In genomic region chr8:83909311-83909710, GRCm38 (mm10) we compare ENCODE assay signal across 16 mouse cellular contexts. TPM values are rescaled to one million over a fixed set of nuclear protein-coding genes. Genes with fewer than 3 reads are reported as not detected.
DNase-seq lines count a peak whose midpoint lies in the region; ATAC-seq and TF ChIP-seq lines count a peak whose summit lies in the region.
"Had no signal": no experiment of that assay in that cellular context is flagged by ENCODE, and none has a peak within 500 bp of the region (broad histone marks: within the 10 kb centered on the region; RNA-seq: fewer than 3 reads in every experiment).

No protein-coding gene starts in this region.

- no peaks in the 10 kb centered on the region for H3K36me3 ChIP-seq in lung, embryonic 16.5 days (ENCODE audit: control insufficient read depth, insufficient read depth, low read length)
- H3K36me3 ChIP-seq in embryonic facial prominence, embryonic 13.5 days = peaks cover 25% of the 10 kb centered on the region
- no peaks in the 10 kb centered on the region for H3K36me3 ChIP-seq in hindbrain, postnatal 0 days (ENCODE audit: insufficient read depth, low read length)
- no peaks in the 10 kb centered on the region for H3K36me3 ChIP-seq in intestine, embryonic 15.5 days
- H3K36me3 ChIP-seq: lung, embryonic 15.5 days had no signal

- H3K9ac ChIP-seq in lung, embryonic 16.5 days (ENCODE audit: low read length) = no peak overlapping the region
- 0 out of 2 replicates have a peak overlapping the region, but pooled peaks have one; percentile 27 for H3K9ac ChIP-seq in embryonic facial prominence, embryonic 13.5 days
- 0 out of 2 replicates have a peak overlapping the region, but pooled peaks have one; percentile 13 for H3K9ac ChIP-seq in hindbrain, postnatal 0 days (replicated peaks; ENCODE audit: low read length)
- no peak overlapping the region for H3K9ac ChIP-seq in intestine, embryonic 15.5 days
- H3K9ac ChIP-seq: limb, embryonic 13.5 days; lung, embryonic 15.5 days had no signal

- WGBS in lung, embryonic 16.5 days = 41% methylated on average over 8 of the region's 8 CpGs
- 52% methylated on average over 8 of the region's 8 CpGs for WGBS in embryonic facial prominence, embryonic 13.5 days
- 44% methylated on average over 8 of the region's 8 CpGs for WGBS in hindbrain, postnatal 0 days
- WGBS in intestine, embryonic 15.5 days = 48% methylated on average over 8 of the region's 8 CpGs

- H3K9me3 ChIP-seq in lung, embryonic 16.5 days (ENCODE audit: control insufficient read depth, low read length) = no peaks in the 10 kb centered on the region
- H3K9me3 ChIP-seq in embryonic facial prominence, embryonic 13.5 days = no peaks in the 10 kb centered on the region
- no peaks in the 10 kb centered on the region for H3K9me3 ChIP-seq in hindbrain, postnatal 0 days (ENCODE audit: low read length)
- no peaks in the 10 kb centered on the region for H3K9me3 ChIP-seq in intestine, embryonic 15.5 days
- H3K9me3 ChIP-seq: limb, embryonic 13.5 days; lung, embryonic 15.5 days had no signal

- H3K4me1 ChIP-seq in lung, embryonic 16.5 days (replicated peaks; ENCODE audit: control insufficient read depth, insufficient read depth, low read length) = peaks cover 48% of the 10 kb centered on the region
- H3K4me1 ChIP-seq in embryonic facial prominence, embryonic 13.5 days = peaks cover 60% of the 10 kb centered on the region
- peaks cover 4% of the 10 kb centered on the region; the same call in 1 of the 2 replicates for H3K4me1 ChIP-seq in hindbrain, postnatal 0 days (ENCODE audit: insufficient read depth, low read length)
- peaks cover 21% of the 10 kb centered on the region for H3K4me1 ChIP-seq in intestine, embryonic 15.5 days (replicated peaks)

- H3K4me3 ChIP-seq in lung, embryonic 16.5 days (ENCODE audit: low read length) = no peak overlapping the region
- no peak overlapping the region for H3K4me3 ChIP-seq in embryonic facial prominence, embryonic 13.5 days
- H3K4me3 ChIP-seq in hindbrain, postnatal 0 days (ENCODE audit: low read length) = no peak overlapping the region
- no peak overlapping the region for H3K4me3 ChIP-seq in intestine, embryonic 15.5 days (replicated peaks)
- H3K4me3 ChIP-seq: gastrocnemius, adult 2 months; limb, embryonic 13.5 days; lung, embryonic 15.5 days; myocyte had no signal

- no peak overlapping the region for H3K4me2 ChIP-seq in lung, embryonic 16.5 days (ENCODE audit: low read depth, low read length)
- no peak overlapping the region for H3K4me2 ChIP-seq in embryonic facial prominence, embryonic 13.5 days
- H3K4me2 ChIP-seq in hindbrain, postnatal 0 days (ENCODE audit: low read depth, low read length) = no peak overlapping the region
- H3K4me2 ChIP-seq in intestine, embryonic 15.5 days (replicated peaks) = no peak overlapping the region
- H3K4me2 ChIP-seq: limb, embryonic 13.5 days; lung, embryonic 15.5 days had no signal

- no peak for TF ChIP-seq CTCF in hindbrain, postnatal 0 days (IDR thresholded peaks at IDR 0.05; ENCODE audit: low read depth)

- H3K27me3 ChIP-seq in lung, embryonic 16.5 days (ENCODE audit: control insufficient read depth, insufficient read depth, low read depth, low read length) = no peaks in the 10 kb centered on the region
- H3K27me3 ChIP-seq in embryonic facial prominence, embryonic 13.5 days = no peaks in the 10 kb centered on the region
- no peaks in the 10 kb centered on the region for H3K27me3 ChIP-seq in hindbrain, postnatal 0 days (ENCODE audit: insufficient read depth, low read length)
- H3K27me3 ChIP-seq in intestine, embryonic 15.5 days (replicated peaks) = no peaks in the 10 kb centered on the region
- H3K27me3 ChIP-seq: limb, embryonic 13.5 days; lung, embryonic 15.5 days had no signal

- H3K27ac ChIP-seq in lung, embryonic 16.5 days (ENCODE audit: low read length) = no peak overlapping the region
- no peak overlapping the region for H3K27ac ChIP-seq in embryonic facial prominence, embryonic 13.5 days
- no peak overlapping the region for H3K27ac ChIP-seq in hindbrain, postnatal 0 days
- no peak overlapping the region for H3K27ac ChIP-seq in intestine, embryonic 15.5 days
- H3K27ac ChIP-seq: gastrocnemius, adult 2 months; limb, embryonic 13.5 days; lung, embryonic 15.5 days had no signal

- DNase-seq in frontal cortex, postnatal 25 days (ENCODE audit: low spot score in 2 of 2) = no peak
- no peak for DNase-seq in lung, postnatal 10 days
- DNase-seq in hindbrain, postnatal 0 days (ENCODE audit: low spot score) = no peak
- DNase-seq in embryo, embryonic 10.5 days (ENCODE audit: low spot score) = no peak
- DNase-seq: gastrocnemius, adult 2 months; heart, postnatal 36 days; kidney, postnatal 10 days; spleen, adult 18-20 months; thymus, postnatal 14 days had no signal

- peak; percentile 47 for ATAC-seq in frontal cortex, adult (ENCODE audit: low TSS enrichment)
- ATAC-seq in lung, embryonic 16.5 days (ENCODE audit: low read depth) = peak; percentile 17; the same call in 1 of the 2 replicates
- ATAC-seq in embryonic facial prominence, embryonic 13.5 days (ENCODE audit: insufficient number of reproducible peaks, insufficient read depth, low FRiP score, low TSS enrichment, low read depth) = no peak
- 0 out of 2 replicates have a peak, but pooled peaks have one; percentile 13 for ATAC-seq in hindbrain, postnatal 0 days
- ATAC-seq in intestine, embryonic 15.5 days = no peak

RNA-seq across cellular contexts. Expression of gene Adgrl1, which starts 9.4 kb away (rescaled TPM):
- polyA plus RNA-seq in lung, embryonic 16.5 days (2015; fragmentation: Nextera tagmentation; extraction: Ambion mirVana) = 14.8 and 16.1 TPM in 2 replicates
- 30.5 and 31.6 TPM in 2 replicates for polyA plus RNA-seq in embryonic facial prominence, embryonic 13.5 days (2015; fragmentation: Nextera tagmentation; extraction: Ambion mirVana)
- 393 and 469 TPM in 2 replicates for total RNA-seq in hindbrain, postnatal 0 days (2014; rRNA removed)
- polyA plus RNA-seq in hindbrain, postnatal 0 days (2015; fragmentation: Nextera tagmentation; extraction: Ambion mirVana) = 54.2 and 54.6 TPM in 2 replicates
- polyA plus RNA-seq in intestine, embryonic 15.5 days (2015; fragmentation: Nextera tagmentation; extraction: Ambion mirVana) = 11.0 and 13.4 TPM in 2 replicates

RNA-seq across cellular contexts. Expression of gene Gm10644, which starts 45.7 kb away (rescaled TPM):
- polyA plus RNA-seq in lung, embryonic 16.5 days (2015; fragmentation: Nextera tagmentation; extraction: Ambion mirVana) = 0.69 and 1.1 TPM in 2 replicates
- polyA plus RNA-seq in embryonic facial prominence, embryonic 13.5 days (2015; fragmentation: Nextera tagmentation; extraction: Ambion mirVana) = 0.55 and 0.63 TPM in 2 replicates
- total RNA-seq in hindbrain, postnatal 0 days (2014; rRNA removed) = 0.40 and 1.7 TPM in 2 replicates
- 0.43 and 0.56 TPM in 2 replicates for polyA plus RNA-seq in hindbrain, postnatal 0 days (2015; fragmentation: Nextera tagmentation; extraction: Ambion mirVana)
- 0.44 and 0.47 TPM in 2 replicates for polyA plus RNA-seq in intestine, embryonic 15.5 days (2015; fragmentation: Nextera tagmentation; extraction: Ambion mirVana)

RNA-seq across cellular contexts. Expression of gene Asf1b, which starts 46.0 kb away (rescaled TPM):
- 76.7 and 82.8 TPM in 2 replicates for polyA plus RNA-seq in lung, embryonic 16.5 days (2015; fragmentation: Nextera tagmentation; extraction: Ambion mirVana)
- 58.0 and 61.3 TPM in 2 replicates for polyA plus RNA-seq in embryonic facial prominence, embryonic 13.5 days (2015; fragmentation: Nextera tagmentation; extraction: Ambion mirVana)
- 4.7 and 5.6 TPM in 2 replicates for total RNA-seq in hindbrain, postnatal 0 days (2014; rRNA removed)
- polyA plus RNA-seq in hindbrain, postnatal 0 days (2015; fragmentation: Nextera tagmentation; extraction: Ambion mirVana) = 8.3 and 10.6 TPM in 2 replicates
- polyA plus RNA-seq in intestine, embryonic 15.5 days (2015; fragmentation: Nextera tagmentation; extraction: Ambion mirVana) = 57.8 and 60.9 TPM in 2 replicates

Comparison
In these comparisons a context has a peak if more than half of its experiments do, and no peak if none do; other contexts are left out.
1. ATAC-seq: peak in frontal cortex, adult (single experiment), lung, embryonic 16.5 days (single experiment) and hindbrain, postnatal 0 days (single experiment); none in embryonic facial prominence, embryonic 13.5 days (single experiment) and intestine, embryonic 15.5 days (single experiment).
2. H3K9ac ChIP-seq: peak in embryonic facial prominence, embryonic 13.5 days (single experiment) and hindbrain, postnatal 0 days (single experiment); none in lung, embryonic 16.5 days (single experiment) and intestine, embryonic 15.5 days (single experiment).